Mouse (Mus musculus) megakaryocyte-erythroid progenitor cell, adult 5-6 weeks (primary cell): ENCODE measurements around the gene Apopt1. TPM values are rescaled to one million over a fixed set of nuclear protein-coding genes. Genes with fewer than 3 reads are reported as not detected.
A peak's percentile ranks its signal among the peaks of the same experiment; 100 is the strongest.
"Not testable (repeated sequence)": the region's sequence is repeated elsewhere in the genome, so short reads cannot be mapped to it uniquely, and the experiment has no call there.

Experiments used
- ATAC-seq: replicated peaks from 2 replicates; pipeline ENCODE4 v1.8.0; 2016; ENCODE audit warnings: mild to moderate bottlenecking, inconsistent platforms; ENCODE audit not compliant: severe bottlenecking, poor library complexity, low FRiP score, low TSS enrichment
- total RNA-seq, 2 experiments: library from RNA; stranded (forward) in 1 of 2; stranded (reverse) in 1 of 2; fragments of 200-1000, 215-1000 nt in 1 of 2; fragments of >200 nt in 1 of 2; fragmentation: Nextera tagmentation in 1 of 2; gene quantifications; 2 replicates each; pipeline ENCODE4 v1.2.3; 2014 to 2017

The Apopt1 gene
- total RNA-seq, 2 experiments from 2014 or later: 56.4 to 62.7 TPM

DNA sequence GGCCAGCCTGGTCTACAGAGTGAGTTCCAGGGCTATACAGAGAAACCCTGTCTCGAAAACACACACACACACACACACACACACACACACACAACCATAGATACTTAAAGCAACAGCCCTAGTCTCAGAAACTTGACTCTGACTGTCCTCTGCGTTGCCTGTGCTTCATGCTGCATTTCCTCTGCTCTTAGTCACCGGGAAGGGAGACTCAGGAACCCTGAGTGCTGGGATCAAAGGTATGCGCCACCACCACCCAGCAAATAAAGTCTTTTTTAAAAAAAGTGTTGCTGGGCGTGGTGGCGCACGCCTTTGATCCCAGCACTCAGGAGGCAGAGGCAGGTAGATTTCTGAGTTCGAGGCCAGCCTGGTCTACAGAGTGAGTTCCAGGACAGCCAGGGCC is 23.6 kb downstream of the Apopt1 start:
- not testable (repeated sequence) for ATAC-seq

GRCm38 (mm10) chr12:111737370-111737769 is 24.3 kb downstream of the Apopt1 start:
- ATAC-seq: no peak

GRCm38 (mm10) chr12:111738754-111739153 is 25.7 kb downstream of the Apopt1 start:
- no peak for ATAC-seq

GRCm38 (mm10) chr12:111741338-111741737 is 28.3 kb downstream of the Apopt1 start:
- no peak for ATAC-seq

- ATAC-seq: no peak
These were observed 30.4 kb downstream of the Apopt1 start for GRCm38 (mm10) chr12:111743419-111743818.

- ATAC-seq: no peak
These were observed 30.9 kb downstream of the Apopt1 start for GRCm38 (mm10) chr12:111743981-111744423.

DNA sequence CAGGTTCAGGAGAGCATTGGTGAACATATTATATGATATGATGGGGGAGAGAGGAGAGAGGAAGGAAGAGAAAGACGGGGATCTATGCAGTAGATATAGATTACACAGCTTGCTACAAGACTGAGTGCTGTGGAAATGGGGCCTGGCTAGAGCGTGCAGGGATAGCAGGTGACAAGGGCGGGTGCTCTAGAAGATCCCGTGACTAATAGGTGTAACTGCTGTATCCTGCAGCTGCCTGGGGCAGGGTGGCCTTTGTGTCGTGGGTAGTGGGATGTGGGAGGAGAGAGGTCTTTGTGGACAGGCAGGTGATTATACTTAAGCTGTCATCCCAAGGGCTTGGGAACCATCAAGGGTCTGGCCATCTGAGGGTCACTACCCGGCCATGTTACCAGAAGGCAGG is 32.2 kb downstream of the Apopt1 start:
- no peak for ATAC-seq

DNA sequence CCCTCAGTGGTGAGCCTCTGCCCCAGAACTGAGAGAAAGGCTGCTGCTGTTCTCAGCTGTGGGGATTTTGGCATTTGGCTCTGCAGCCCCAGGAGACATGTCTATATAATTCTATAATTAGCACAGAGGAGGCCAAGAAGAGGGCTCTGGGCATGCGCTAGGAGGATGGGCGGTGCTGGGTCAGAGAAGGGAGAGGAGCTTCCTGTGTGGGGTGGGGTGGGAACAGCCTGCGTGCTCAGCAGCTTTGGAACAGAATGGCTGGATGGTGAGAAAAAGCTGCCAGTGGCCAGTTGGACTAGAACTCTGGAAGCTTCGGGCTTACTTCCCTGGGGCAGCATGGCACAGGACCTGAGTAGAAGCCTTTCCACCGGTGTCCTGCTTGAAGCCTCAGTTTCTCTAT is 33.0 kb downstream of the Apopt1 start:
- peak; percentile 80 for ATAC-seq

DNA sequence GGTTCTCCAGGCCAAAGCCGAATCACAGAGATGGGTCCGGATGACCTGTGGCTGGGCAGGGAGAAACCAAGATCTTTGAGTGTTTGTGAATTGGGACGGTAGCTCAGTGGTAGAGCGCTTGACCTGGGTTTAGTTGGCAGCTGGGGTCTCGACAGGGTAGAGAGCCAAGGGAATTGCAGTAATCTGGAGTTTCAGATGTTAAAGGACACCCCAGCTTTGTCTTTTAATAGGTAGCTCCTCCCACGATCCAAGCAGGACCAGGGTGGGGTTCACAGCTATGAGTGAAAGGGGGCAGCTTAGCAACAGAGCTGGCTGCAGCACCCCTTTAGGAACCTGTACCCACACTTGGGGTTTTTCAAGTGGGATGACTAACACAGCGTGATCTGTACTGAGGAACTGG is 34.4 kb downstream of the Apopt1 start:
- ATAC-seq: no peak

DNA sequence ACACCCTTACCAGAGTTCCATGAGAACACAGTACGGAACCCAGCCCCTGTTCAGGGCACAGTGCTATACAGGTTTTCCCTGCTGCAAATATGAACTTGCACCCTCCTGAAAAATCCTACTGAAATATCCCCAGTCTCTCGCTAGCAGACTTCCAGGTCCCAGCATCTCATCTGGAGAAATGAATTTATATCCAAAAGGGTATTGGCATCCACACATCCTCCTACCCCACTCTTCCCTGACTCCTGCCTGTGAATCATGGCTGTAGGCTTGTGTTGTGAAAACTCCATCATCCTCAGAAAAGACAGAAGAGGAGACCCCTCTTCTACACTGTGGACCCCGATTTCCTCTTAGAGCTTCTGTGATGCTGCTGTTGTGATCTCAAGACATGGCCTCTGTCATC is 37.7 kb downstream of the Apopt1 start:
- no peak for ATAC-seq

GRCm38 (mm10) chr12:111752491-111752890 is 39.4 kb downstream of the Apopt1 start:
- no peak for ATAC-seq

- no peak for ATAC-seq
These were observed 40.3 kb downstream of the Apopt1 start for GRCm38 (mm10) chr12:111753347-111753746.

- ATAC-seq: no peak
These were observed 41.6 kb downstream of the Apopt1 start for GRCm38 (mm10) chr12:111754710-111755109.

- no peak for ATAC-seq
These were observed 42.2 kb downstream of the Apopt1 start for GRCm38 (mm10) chr12:111755231-111755630.

GRCm38 (mm10) chr12:111756082-111756697 is 43.1 kb downstream of the Apopt1 start:
- no peak for ATAC-seq

DNA sequence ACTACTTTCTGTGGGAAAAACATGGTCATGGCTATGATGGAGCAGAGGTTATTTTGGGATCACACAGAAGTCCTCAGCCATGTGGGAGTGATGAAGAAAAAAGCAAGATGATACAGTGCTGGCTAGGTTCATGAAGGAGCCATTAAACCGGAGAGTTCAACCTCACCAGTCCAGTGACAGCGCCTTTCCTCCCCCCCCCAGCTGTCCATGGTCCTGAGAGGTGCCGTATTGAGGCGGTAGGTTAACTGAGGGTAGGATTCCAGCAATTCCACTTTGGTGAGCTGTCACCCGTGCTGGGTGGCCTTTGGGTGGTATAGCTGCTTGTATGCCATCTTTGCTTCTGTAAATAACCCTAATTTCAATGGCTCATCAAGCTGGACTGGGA is 43.6 kb downstream of the Apopt1 start:
- no peak for ATAC-seq

- peak; percentile 6; the same call in 1 of the 2 replicates for ATAC-seq
These were observed 44.7 kb downstream of the Apopt1 start for GRCm38 (mm10) chr12:111757561-111758325.

GRCm38 (mm10) chr12:111758381-111759175 is 45.5 kb downstream of the Apopt1 start, which contains the start of gene Klc1:
Gene Klc1 (plus strand): TSS chr12:111758849.
- peak; percentile 38 for ATAC-seq

DNA sequence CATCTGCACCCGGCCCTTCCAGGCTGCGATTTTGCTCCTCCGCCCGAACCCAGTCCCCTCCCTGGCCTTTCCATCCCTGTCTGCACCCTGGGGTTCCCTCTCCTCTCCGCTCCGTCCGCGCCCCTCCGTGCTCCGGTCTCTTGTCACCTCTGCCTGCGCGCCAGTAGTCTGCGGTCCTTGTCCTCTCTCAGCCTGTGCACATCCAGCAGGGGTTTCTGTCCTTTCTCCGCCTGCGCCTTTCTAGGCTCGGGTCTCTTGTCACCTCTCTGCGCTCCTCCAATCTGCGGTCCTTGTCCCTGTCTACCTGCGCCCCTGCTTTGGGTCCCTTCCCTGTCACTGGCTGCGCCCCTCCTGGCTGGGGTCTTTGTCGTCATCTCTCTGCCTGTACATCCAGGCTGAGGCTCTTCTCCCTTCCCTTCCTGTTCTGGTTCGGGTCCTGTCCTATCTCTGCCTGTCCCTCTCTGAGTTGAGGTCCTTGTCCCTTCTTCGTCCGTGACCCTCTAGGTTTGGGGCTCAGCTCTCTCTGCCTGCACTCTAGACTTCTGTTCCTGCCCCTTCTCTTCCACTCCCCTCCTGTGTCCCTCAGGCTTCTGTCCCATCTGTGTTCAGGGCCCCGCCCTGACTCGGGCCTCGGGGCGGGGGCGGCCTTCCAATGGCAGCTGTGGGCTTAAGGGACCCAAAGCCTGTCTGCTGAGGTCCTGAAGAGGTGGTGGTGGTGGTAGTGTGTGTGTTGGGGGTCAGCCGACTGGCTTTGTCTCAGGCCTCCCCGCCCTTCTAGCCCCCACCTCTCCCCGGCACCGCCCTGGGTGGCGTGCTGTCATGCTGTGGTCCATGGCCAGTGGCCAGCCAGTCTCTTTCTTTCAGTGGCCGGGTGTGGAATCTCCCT is 46.4 kb downstream of the Apopt1 start:
- peak; percentile 27 for ATAC-seq
